Mouse (Mus musculus) v-Abl transformed pro-B cells (cell line): Measurements from ENCODE around the gene Gm20388.

Source experiments
- in situ Hi-C, 2 experiments: fragments of 400-800 bp; cut with MboI; formaldehyde crosslinking; loops; one replicate each; pipeline ENCODE4 v1.15.1; 2025; ENCODE audit not compliant: unreplicated experiment in 2 of 2

The Gm20388 gene

GRCm38 (mm10) chr8:120751226-120752081, 840.8 kb downstream of the Gm20388 start:
- in situ Hi-C loops: loop anchor here in 1 of 2 experiments (5.0 kb wide), 1 partner anchor 41 kb away; no protein-coding TSS in a partner anchor

- in situ Hi-C loops: loop anchor here in 1 of 2 experiments (5.0 kb wide), 1 partner anchor 40 kb away; no protein-coding TSS in a partner anchor
These were observed 841.4 kb downstream of the Gm20388 start for GRCm38 (mm10) chr8:120752082-120752452.

DNA sequence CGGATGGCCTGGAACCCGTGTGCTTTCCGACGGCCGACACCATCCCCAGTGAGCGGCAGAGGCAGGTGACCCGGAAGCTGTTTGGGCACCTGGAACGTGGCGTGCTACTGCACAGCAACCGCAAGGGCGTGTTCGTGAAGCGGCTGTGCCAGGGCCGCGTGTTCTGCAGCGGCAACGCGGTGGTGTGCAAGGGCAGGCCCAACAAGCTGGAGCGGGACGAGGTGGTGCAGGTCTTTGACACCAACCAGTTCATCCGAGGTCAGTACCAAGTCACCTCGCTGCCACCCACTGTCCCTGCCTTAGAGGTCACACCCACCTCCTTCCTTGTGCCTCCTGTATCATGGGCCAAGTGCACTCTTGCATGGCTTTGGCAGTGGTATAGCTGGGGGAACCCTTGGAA, 842.8 kb downstream of the Gm20388 start:
- in situ Hi-C loops: loop anchor here in 1 of 2 experiments (5.0 kb wide), 1 partner anchor 39 kb away; no protein-coding TSS in a partner anchor

- in situ Hi-C loops: no loop called here
These were observed 845.0 kb downstream of the Gm20388 start for GRCm38 (mm10) chr8:120755306-120756297.

DNA sequence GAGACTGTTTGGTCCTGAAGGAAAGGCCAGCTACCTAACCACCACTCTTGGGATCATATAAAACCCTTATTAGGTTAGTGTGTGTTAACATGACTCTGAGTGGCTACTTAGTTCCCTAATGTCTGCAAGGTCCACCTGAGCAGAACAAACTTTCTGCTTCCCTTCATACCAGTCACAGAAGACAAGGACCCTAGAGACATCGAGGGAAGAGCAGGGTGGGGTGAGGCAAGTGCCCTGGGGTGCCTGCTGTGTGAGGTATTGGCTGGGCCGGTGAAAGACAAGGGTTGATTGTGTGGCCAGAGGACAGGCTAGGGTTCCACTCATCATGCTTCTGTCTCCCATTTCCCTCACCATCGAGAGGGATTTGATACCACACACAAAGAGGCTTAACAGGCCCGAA, 847.4 kb downstream of the Gm20388 start:
- in situ Hi-C loops: no loop called here

DNA sequence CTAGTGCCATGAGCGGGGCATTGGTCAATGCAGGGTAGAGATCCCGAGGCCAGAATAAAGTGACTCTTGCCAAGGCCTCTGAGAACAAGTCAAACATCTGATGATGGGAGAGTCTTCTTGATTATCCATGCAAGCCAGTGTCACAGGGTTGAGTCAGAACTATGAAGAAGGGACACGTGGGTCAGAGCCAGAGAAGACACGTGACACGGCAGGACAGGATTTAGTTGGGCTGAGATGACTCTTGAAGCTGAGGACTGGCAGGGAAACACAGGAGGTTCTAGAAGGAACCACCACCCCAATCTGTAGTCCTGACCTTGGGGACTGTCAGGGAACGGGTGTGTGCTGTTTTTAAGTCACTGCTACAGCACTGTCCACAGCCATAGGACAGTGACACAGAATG, 849.2 kb downstream of the Gm20388 start:
- in situ Hi-C loops: no loop called here

- in situ Hi-C loops: no loop called here
These were observed 849.9 kb downstream of the Gm20388 start for GRCm38 (mm10) chr8:120760341-120761215.

DNA sequence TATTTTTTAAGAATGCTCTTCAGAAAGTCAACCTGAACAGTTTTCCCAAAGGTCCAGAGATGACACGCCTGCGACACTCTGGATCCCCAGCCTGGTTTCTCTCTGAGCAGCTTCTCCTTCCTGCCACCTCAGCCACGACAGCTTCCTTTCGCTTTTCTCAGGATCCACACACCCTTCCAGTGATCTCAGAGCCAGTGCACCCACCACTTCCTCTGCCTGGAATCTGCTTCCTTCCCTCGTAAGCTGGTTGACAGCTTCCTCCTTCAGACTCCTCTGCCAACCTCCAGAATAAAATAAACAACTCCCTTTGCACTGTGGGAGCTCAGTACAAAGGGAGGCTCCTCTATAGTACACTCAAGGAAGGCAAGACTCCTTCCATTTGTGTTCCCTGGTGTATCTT, 852.6 kb downstream of the Gm20388 start:
- in situ Hi-C loops: no loop called here

GRCm38 (mm10) chr8:120764638-120765037, 854.0 kb downstream of the Gm20388 start:
- in situ Hi-C loops: no loop called here

DNA sequence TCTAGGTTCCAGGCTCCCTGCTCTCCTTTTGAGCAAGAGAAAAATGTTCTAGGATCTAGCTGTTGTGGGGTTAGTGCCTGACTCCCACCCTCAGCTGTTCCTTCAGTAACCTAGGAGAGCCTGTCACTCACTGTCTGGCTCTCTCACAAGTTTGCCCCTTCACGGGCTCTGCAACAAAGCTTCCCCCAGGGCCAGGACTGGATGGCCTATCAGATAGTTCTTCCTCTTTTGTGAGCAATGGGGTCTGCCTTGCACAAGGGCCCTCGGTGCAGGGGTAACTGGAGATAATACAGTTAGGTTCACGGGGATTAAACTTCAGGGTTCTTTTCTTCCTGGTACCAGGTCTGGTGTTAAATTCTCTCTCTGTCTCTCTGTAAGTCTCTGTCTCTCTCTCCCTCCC, 856.0 kb downstream of the Gm20388 start:
- in situ Hi-C loops: no loop called here

DNA sequence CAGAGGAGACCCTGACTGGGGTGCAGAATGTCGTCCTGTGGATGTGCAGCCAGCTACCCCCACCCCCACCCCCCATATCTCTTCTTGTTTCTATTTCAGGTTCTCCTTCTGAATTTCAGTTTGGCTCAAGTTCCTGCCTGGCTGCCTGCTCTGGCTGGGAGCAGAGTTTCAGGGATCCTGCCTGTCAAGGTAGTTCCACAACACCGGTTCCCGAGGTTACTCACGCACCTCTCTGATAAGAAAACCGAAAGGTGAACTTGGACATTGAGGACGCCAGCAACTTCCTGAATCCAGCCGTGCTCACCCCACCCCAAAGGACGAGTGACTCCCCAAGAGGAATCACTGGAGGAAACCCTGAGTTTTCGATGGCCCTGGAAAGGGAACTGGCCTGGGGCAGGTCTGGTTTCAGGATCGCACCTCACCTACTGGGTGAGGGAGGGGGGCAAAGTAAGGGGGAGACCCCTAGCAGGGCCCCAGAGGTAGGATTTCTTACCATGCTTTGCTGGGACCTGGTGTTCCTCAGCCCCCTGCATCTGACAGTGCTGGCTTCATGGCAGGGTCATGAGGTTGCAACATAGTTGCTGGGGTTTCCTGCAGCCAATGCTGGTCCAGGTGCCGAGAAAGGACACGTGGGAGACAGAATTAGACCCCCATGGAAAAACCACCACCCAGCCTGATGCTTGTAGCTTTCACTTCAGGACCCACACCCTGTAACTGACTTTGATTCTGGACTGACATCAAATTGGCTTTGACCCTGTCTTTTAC, 858.0 kb downstream of the Gm20388 start:
- in situ Hi-C loops: no loop called here

DNA sequence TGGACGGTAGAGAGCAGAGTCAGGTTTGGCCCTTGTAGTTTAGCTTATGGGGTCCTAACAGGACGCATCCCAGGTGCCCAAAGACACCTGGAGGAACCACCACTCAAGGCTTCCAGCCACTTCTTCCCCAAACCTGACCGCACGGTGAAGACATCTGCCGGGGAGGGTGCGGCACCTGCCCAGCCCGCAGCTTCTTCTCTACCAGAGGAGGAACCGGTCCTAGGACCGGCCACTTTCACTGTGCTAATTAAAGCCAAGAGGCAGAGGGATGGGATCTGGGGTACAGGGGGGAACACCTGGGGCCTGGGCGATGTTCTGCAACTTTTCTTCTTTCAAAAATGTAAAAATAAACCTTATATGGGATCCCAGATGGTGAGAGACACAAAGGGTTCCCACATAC, 866.5 kb downstream of the Gm20388 start:
- in situ Hi-C loops: no loop called here

GRCm38 (mm10) chr8:120777732-120778131, 867.1 kb downstream of the Gm20388 start:
- in situ Hi-C loops: no loop called here

- in situ Hi-C loops: no loop called here
These were observed 868.5 kb downstream of the Gm20388 start for GRCm38 (mm10) chr8:120779106-120779505.

DNA sequence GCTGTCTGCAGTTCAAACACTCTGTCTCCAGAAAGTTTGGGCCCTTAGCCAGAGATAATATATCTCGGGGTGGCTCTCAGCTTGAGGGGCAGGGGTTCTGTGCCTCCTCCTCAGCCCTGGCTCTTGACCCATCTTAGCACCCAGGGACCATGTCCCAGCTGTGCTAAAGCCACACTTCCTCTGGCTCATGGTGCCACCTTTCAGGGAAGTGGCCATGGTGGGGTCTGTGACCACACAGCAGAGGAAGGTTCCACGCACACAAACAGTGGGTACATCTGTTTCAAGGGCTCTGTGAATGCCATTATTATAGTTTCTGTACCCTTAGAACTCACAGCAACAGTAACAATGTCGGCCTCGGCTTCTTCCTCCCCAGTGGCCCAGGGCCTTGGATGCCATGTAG, 873.1 kb downstream of the Gm20388 start:
- in situ Hi-C loops: no loop called here

DNA sequence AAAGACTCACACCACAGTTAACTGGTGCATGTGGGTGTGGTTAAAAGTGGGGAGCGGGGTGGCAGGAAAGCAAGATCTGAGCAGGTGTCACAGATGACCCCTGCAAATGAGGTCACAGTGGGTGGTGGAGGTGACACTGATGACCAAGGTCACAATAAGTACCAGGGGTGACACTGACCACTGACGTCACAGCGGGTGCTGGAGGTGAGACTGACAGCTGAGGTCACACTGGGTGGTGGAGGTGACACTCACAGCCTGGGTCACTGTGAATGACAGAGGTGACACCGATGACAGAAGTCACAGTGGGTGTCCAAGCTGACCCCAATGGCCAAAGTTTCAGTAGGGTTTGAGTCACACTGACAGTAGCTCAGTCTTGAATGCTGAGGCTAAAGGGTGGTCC, 876.1 kb downstream of the Gm20388 start:
- in situ Hi-C loops: no loop called here

- in situ Hi-C loops: no loop called here
These were observed 877.0 kb downstream of the Gm20388 start for GRCm38 (mm10) chr8:120787631-120788030.

DNA sequence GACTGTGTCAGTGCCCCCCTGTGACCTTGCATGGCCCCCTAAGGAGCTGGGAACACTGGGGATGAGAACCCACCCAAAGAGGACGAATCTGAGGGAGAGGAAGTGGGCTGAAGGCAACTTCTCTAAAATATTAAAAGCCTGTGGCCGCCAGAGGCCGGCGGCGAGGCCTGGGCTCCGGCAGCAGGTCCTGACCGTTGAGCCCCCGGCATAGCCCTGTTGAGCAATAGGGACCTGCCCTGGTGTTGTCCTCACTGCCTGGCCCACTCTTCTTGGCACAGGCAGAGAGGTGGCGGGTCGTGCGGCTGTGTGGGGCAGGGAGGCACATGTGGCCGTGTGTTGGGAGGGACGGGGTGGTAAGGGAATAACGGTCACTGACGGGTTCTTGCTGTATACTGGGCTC, 882.1 kb downstream of the Gm20388 start:
- in situ Hi-C loops: loop anchor here (5.0 kb wide), 2 partner anchors 40 to 55 kb away; partner anchors contain the start of gene Irf8 (in 1 of the 2)

DNA sequence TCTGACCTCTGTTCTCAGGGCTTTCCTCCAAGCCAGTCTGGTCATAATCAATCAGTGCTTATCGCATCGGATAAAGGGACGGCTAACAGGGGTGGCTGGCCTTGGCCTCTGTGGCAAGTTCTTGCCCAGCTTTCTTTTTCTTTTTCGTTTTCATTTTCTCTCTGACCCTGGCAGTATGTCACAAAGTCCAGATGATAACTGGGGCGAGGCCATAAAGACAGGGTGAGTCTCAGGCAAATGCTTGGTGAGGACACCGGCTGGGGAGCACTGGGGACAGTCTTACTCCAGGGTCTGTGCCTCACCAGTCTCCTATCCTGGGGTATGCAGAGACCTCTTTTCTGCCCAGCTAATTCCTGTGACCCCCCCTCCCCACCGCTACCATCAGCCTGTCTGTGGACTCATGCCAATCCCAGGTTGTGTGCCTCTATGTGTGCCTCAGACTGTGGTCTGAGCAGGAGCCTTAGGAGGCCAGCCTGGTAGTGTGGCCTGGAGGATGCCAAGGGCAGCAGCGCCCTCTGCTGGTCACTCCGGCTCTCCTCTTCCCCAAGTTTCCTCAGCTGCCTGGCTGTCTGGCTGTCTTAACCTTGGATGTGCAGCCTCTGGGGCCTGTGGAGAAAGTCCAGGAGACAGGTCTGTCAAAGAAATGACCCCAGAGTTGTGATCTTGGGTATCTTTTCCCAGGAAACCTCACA, 885.4 kb downstream of the Gm20388 start:
- in situ Hi-C loops: loop anchor here (5.0 kb wide), 2 partner anchors 64 to 114 kb away; no protein-coding TSS in a partner anchor
